Mouse (Mus musculus): ENCODE data around the gene Foxn1.

The Foxn1 gene

GRCm38 (mm10) chr11:78400936-78401335, 14.6 kb upstream of the Foxn1 start:
- no peak for DNase-seq (ENCODE audit: low read depth, low spot score)

DNA sequence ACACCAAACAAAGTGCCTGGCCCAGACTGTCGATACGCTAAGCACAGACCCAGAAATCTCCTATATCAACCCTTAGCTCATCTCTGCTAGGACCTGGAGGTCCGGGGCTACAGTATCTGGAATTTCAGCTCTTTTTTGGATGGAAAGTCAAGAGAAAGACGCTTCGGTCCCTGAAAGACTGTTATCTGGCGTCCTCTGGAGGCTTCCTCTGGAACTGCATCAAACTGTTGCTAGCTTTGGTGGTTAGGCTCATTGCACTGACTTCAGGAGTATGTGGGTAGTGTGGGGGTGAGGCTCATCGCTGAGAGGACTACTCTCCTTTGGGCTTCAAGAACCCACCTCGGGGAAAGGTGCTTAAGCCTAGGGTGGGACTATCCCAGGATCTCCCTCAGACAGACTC, 13.3 kb upstream of the Foxn1 start:
- peak; percentile 63 for DNase-seq (ENCODE audit: low read depth, low spot score)

DNA sequence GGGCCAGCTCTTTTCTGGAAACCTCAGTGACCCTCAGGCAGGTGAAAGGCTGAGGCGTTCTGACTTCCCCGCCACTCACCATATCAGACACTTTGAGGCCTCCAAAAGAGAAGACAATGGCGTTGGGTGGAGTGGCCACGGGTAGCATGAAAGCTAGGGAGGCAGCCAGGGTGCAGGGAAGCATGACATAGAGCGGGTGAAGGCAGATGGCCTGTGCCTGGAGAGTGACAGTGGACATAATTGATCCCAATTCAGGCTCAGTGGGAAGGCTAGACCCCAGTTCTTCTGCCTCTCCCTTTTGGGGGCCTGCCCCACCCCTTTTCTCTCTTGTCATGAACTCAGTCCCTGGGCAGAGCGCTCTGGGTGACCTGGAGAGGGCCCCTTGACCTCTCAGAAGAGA, 11.9 kb upstream of the Foxn1 start:
- DNase-seq (ENCODE audit: low read depth, low spot score) = no peak

DNA sequence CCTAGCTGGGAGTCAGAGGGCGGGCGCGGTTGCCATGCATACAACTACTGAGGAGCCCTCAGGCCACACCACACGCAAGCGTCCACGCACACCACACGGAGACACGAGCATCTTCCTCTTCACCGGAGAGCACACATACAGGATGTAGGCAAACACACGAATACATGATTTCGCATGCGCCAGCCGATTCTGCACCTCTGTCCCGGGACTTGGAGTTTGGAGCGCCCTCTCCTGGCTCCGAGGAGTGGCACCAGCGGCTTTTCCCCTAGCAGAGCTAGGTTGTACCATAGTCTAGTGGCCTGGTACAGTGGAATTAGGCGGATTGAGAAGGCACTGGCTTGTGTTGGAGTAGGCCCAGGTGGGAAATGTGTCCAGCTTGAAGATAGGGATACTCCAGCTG, 11.0 kb upstream of the Foxn1 start:
- peak; percentile 83 for DNase-seq (ENCODE audit: low read depth, low spot score)

DNA sequence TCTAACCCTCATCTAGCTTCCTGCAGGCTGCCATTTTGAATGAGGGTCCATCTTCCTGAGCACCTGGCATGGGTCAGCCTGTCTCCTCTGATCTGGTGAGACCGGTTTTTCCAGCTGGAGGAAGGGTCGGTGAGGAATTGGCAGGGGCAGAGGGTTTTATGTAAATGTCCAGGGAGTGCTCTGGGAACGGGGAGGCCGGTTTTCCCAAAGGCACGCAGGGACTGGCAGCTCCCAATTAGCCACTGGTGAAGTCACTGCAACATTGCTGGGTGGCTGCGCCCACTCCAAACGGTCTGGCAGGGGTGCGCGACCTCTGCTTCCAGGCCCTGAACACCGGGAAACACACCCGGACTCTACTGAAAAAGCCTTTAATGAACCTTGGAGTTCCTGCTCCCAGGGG, 10.6 kb upstream of the Foxn1 start:
- no peak for DNase-seq (ENCODE audit: low read depth, low spot score)

GRCm38 (mm10) chr11:78392728-78393127, 6.4 kb upstream of the Foxn1 start:
- DNase-seq (ENCODE audit: low read depth, low spot score) = no peak

DNA sequence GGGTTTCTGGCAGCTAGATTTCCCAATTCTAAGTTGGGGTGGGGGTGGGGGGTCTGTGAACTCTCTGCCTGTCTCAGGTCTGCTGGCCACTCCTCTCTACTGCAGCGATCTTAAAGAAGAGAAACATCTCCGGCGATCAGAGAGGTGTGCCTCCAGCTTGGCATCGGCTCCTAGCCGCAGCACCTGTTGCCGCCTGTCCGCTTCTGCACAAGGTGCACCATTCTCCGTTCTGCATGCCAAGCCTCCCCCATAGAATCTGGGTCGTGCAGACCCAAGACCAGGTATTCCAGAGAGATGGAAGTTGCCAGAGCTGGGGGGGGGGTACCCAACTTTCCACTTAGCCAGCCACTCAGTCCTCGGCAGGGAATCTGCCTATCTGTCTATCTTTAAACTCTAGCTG, 582 bp downstream of the Foxn1 start:
- no peak for DNase-seq (ENCODE audit: low read depth, low spot score)

DNA sequence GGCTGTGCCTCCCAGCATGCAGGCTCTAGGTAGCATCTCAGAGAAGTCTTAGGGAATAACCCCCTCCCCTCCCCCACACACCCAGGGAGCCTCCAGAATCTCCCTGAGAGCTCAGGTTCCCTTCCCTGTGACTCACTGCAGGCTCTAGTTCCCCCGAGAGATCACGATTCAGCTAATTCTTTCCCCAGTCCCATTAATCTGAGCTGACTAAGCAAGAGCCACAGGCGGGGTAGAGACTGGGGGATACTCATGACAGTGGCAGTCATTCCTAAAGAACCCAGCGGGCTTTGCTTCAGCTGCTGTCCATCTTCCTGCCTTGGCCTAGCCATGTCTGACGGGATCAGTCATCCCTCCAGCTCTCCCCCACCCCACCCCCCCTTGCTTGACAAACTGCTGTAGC, 3.7 kb downstream of the Foxn1 start:
- DNase-seq (ENCODE audit: low read depth, low spot score) = no peak

DNA sequence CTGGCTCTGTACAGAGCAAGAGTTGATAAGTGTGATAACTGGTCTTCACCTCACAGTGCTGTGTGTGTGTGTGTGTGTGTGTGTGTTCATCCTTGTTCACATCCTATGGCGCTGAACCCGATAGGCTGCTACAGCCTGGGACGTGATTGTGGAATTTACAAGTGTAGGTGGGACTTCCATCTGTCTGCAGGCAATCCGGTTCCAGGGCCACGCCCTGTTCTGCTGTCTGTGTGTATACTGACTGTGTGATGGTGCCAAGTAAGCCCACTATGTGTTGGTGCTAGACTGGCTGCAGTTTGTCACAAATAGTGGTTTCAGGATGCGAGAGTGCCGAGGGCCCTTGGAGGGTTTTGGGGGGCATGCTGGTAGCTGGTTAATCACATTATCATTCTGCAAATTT, 4.1 kb downstream of the Foxn1 start:
- no peak for DNase-seq (ENCODE audit: low read depth, low spot score)

GRCm38 (mm10) chr11:78380996-78381395, 5.4 kb downstream of the Foxn1 start:
- no peak for DNase-seq (ENCODE audit: low read depth, low spot score)

DNA sequence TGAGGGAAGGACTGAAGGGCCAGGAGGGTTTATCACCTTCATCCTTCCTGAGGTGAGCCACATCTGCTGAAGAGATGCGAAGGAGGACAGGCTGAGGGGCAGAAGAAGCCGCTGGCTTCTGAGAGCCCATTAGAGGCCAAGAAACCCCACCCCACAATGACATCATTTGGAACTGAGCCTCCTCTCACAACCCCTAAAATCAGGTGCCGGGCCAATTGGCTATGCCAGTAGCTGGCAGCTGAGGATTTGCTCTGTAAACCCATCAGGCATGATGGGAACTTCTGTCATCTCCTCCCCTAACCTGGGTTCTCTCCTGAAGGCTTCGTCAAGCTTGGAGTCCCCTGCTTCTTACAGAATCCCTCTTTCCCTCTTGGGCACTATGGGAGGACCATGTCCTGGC, 6.0 kb downstream of the Foxn1 start:
- DNase-seq (ENCODE audit: low read depth, low spot score) = no peak

DNA sequence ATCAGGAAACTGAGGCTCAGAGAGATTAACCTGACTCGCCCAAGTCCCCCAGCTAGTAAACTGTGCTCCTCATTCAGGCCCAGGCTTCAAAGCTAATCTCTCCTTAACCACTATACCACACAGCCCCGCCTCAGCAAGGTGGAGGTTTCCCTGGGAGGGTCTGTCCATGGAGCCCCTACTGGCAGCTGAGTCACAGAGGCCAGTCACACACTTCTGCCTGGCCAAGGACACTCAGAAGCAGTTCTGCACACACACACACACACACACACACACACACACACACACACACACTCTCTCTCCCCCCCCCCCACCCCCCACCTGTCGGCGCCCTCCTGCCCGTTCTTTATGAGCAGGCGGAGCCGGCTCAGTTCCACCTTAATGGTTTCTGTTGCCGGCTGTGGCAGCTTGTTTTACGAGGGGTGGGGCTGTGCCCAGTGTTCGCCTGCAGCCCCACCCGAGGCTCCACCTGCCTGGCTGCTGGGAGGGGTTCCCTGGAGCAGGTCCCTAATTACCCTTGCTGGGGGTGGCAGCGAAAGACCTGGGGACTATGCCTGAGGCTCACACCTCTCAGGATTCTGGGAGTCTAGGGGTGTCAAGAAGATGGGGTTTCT, 8.7 kb downstream of the Foxn1 start:
- DNase-seq (ENCODE audit: low read depth, low spot score) = no peak

DNA sequence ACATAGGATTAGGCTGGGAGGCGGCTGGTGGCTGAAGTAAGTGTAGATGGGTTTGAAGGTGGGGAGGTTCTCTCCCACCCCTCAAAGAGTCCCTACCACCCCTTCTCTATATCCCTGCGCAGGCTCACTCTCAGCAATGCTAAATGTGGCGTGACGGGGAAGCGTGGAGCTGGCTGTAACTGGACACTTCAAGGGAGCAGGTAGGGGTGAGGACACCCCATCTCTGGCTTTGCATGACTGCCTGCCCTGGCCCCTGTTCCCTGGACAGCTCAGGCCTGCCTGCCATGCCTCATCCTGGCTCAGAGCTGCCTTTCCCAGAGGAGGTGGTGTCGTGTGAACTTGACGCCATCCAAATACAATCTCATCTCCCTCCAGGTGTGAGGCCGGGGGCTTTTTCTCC, 12.2 kb downstream of the Foxn1 start:
- DNase-seq (ENCODE audit: low read depth, low spot score) = no peak

DNA sequence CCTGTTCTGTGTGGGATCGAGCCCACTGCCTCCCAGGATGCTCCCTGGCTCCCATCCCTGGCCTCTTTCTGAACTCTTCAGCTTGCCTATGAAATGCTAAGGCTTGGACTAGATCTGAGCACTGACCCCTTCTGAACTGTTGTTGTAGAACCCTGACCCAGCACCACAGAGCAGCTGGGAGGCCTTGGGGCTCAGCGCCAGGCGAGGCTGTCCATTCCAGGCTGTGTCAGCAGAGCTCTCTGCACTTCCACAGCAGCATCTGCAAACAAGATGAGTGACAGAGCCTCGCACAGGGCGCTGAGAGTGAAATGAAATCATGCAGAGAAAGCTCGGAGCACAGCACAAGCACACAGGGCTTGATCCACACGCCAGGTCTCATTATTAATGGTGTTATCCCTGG, 13.7 kb downstream of the Foxn1 start:
- DNase-seq (ENCODE audit: low read depth, low spot score) = no peak

DNA sequence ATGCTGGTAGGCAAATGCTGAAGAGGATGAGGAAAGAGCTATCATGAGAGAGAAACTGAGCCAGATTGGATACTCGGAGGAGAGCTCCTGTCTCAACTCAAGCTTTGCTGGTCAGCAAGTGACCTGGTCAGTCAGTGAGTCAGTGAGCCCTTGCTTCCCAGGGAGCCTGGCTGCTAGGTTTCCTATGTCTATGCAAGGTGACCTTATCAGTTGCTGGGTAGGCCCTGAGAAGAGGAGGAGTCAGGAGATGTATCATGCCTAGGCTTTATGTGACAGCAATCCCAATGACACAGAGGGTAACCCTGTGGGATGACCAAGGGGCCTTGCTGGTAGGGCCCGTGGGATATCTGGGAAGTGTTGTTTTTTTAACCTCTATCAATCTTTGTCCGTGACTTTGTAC, 14.2 kb downstream of the Foxn1 start:
- no peak for DNase-seq (ENCODE audit: low read depth, low spot score)

DNA sequence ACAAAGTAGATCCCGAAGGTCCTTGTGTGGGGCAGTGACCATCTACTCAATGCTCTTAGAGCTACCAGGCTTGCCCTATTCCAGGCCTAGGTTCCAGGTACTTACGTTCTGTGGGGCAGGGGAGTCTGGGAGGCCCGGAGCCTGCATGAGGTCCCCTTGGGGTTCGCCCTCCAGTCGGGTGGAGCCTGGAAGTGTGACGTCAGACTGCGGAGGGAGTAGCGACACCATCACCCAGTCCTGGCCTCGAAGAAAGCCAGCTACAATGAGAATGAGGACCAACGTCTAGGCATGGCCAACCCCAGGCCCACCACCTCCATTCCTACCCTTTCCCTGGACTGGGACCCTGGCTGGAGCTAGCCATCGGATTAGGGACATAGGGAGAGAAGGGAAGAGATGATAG, 14.6 kb downstream of the Foxn1 start:
- DNase-seq (ENCODE audit: low read depth, low spot score) = no peak

GRCm38 (mm10) chr11:78370389-78370788, 16.0 kb downstream of the Foxn1 start:
- DNase-seq (ENCODE audit: low read depth, low spot score) = no peak

GRCm38 (mm10) chr11:78367456-78368225, 18.7 kb downstream of the Foxn1 start:
- no peak for DNase-seq (ENCODE audit: low read depth, low spot score)

DNA sequence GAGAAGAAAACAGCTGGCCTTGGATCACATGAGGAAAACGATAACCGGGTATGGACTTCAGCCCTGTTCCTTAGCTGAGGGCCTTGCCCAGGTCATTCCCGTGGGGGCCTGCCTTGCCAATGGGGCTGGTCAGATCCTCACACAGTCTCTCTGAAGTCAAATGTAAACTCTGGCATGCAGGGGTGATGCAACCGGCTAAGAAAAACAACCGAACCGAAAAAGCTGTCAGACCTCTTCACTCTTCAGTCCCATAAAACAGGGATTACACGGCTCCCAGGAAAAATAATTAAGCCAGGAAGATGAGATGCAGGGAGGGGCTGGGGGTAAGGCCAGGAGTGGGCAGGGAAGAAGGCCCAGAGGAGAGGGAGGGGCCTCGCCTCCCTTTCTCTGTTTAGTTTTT, 22.3 kb downstream of the Foxn1 start:
- DNase-seq (ENCODE audit: low read depth, low spot score) = no peak

DNA sequence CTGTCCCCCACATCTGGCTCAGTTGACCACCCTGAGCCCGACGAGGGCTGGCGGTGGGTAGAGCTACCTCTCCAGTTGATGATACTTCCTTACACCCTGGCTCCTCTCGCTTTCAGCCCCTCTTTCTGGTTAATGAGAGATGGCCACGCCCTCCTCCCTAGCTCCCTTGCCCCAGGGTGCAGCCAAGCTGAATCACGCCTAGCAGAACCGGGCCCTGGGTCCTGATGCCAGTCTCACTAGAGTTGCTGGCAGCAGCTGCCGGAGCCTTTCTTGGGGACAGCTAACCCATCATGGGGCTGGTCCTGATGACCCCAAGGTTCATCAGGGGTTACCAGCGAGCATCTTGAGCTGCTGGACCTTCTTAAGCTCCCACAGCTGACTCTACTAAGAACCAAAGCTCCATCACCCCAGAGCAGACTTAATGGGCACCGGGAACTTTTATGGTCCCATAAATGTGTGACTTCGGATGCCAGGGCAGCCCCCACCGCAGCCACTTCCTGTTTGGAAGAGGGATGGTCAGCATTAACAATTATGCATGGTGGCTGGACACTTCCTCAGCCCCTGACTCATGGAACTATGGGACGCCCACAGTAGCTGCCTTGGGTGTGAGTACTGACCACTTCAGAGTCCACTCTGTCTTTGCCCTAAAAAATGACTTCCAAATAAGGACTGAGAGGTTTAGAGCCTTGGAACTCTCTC, 22.9 kb downstream of the Foxn1 start:
- no peak for DNase-seq (ENCODE audit: low read depth, low spot score)

DNA sequence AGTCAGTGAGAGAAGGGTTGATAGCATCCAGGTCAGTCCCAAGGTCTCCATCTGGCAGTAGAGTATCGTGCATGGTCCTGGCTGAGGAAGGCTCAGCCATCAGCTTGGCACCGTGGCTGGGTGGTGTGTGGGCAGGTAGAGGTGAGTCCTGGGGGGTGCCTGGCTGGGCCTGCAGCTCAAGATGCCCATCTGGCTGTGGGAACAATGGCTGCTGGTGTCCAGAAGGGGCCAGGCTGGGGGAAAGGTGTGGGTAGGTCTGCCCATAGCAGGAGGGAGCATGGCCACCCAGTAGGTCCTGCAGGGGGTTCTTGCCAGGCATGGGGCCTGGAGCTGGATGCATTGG, 25.6 kb downstream of the Foxn1 start:
- DNase-seq (ENCODE audit: low read depth, low spot score) = no peak

DNA sequence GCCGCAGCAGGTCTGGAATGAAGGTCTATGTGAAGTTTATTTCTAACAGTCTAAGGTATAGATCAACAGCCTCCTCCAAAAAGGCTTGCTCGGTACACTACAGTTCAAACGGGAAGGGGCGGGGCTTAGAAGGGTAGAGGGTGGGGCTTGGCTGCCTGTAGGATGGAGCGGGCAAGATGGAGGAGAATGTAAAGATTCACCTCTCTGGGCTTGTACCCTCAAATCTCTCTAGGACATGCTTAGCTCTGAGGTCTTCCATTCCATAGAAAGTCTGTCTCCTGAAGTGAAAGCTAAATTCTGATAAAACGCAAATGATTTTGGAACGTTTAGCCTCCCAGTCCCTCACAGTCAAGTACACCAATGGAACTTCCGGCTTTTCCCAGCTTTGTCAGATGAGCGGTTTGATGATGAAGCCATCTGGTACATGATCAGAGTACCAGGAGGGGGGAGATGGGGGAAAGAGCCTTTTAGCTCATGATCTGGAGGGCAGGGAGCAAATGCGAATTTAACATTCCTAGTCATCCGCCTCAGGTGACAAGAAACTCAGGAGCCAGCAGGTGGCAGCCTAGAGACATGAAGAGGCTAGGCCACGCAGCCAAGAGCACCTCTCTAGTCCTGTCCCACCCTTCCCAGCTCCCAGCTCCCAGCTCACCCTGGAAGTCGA, 26.1 kb downstream of the Foxn1 start:
- peak; percentile 79 for DNase-seq (ENCODE audit: low read depth, low spot score)
